Mouse (Mus musculus) heart, postnatal 14 days (tissue): ENCODE measurements around the gene Cwc15. TPM values are rescaled to one million over a fixed set of nuclear protein-coding genes. Genes with fewer than 3 reads are reported as not detected.
"Not testable (repeated sequence)": the region's sequence is repeated elsewhere in the genome, so short reads cannot be mapped to it uniquely, and the experiment has no call there.

Experiments used
- DNase-seq, 2 experiments: peaks; one replicate each; pipeline ENCODE4 v3.0.0; 2021 to 2022
- intact Hi-C: fragments of 180-260 bp; cut with DNase I; formaldehyde crosslinking; loops from one replicate; pipeline ENCODE4 v1.15.1; 2025
- long read RNA-seq, 2 experiments: library from polyadenylated mRNA; stranded (forward); transcript quantifications; one replicate each; pipeline ENCODE4 v2.0.0; 2021
- total RNA-seq, 2 experiments: library from RNA; stranded (reverse); gene quantifications; 2 replicates each; pipeline ENCODE4 v1.2.3; 2021

The Cwc15 gene
- 10 to 100 TPM; 67.3 to 69.4 TPM for total RNA-seq
- long read RNA-seq, experiment 1, transcript Cwc15-201 (7 exons, 1,111 nt): major isoform, 54 of 58 reads
- long read RNA-seq, experiment 1, partial matches to known transcripts: 0 of 58 reads
- long read RNA-seq, experiment 1, other reads (novel, unspliced or antisense): 0 of 58 reads
- long read RNA-seq, experiment 2, transcript Cwc15-201 (7 exons, 1,111 nt): major isoform, 32 of 36 reads
- long read RNA-seq, experiment 2, partial matches to known transcripts: 1 of 36 reads
- long read RNA-seq, experiment 2, other reads (novel, unspliced or antisense): 1 of 36 reads

DNA sequence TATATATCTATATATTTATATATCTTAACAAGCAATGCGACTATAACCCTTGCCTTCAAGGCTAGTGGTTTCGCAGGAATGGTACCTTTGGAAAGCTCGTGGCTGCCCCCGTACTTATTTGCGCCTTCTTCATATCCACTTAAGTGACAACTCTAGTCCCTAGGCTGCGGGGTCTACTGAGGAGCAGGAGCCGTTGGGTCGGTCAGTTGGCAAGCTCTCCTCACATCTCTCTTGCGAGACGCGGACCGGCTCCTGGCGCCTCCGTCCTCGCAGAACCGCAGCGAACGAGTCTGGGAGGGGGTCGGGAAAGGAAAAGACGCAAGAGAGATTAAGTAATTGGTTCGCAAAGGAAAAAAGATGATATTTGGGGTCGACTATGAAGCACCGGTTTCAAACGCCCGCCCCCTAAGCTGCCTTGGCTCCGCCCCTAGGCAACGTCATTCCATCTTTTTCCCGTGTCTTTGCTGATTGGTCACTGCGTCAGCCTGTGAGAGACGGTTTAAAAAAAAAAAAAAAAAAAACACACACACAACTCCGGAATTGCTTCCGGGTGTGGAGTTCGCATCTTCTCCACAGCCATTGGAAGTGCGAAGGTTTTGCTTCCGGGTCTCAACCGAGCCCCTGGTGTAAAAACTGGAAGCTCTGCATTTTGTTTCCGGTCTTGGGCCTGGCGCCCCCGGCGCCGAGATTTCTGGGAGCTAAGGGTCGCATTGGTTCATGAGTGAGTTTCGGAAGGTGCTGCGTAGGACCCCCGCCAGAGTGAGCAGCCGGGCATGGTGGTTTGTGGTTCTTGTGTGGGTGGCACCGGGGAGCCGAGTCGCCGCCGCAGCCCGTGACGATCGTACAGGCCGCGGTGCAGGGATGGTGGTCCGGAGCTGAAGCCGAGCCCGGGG, at the start of gene Cwc15, which contains the start of gene Kdm4d:
Gene Cwc15 (plus strand): TSS at position 595 of the 893 bp plus-strand sequence.
Gene Kdm4d (minus strand): TSS at position 460 of the 893 bp plus-strand sequence.
- intact Hi-C loops: no loop called here
- DNase-seq: peak; percentile 89 to 95

DNA sequence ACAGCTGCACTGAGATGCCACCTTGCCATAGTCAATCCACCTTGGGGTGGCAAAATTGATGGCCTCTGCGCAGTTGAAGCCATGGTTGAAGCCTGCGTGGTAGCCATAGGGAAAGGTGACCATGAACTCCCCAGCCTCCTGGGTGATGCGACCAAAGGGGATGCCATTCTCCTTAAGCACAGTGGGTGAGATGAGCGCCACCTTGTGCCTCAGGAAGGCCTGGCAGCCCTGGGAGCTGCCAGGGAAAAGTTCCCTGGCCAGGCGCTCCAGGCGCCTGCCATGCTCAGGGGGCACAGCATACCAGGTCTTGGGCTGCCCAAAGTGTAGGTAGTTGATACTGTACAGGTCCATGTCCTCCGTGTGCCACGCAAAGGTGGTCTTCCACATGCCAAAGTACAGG, 49.3 kb upstream of the Cwc15 start:
- intact Hi-C loops: not testable (repeated sequence)
- DNase-seq: peak in 1 of 2 experiments; percentile 2

DNA sequence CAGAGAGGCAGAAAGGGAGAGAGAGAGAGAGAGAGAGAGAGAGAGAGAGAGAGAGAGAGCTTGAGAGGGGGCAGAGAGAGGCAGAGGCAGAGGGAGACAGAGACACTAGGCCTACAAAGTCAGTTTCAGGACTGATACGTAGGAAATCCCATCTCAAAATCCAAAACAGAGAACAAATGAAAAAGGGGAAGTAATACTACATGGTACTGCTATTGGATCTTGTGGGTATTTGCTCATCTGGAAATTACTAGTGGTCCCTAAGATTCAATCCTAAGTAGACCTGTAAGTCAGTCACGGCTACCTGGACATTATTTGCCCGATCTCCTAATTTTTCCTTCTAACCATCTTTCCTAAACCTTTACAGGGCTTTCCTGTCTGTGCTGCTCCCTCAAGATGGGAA, 44.1 kb upstream of the Cwc15 start:
- intact Hi-C loops: no loop called here
- no peak for DNase-seq

DNA sequence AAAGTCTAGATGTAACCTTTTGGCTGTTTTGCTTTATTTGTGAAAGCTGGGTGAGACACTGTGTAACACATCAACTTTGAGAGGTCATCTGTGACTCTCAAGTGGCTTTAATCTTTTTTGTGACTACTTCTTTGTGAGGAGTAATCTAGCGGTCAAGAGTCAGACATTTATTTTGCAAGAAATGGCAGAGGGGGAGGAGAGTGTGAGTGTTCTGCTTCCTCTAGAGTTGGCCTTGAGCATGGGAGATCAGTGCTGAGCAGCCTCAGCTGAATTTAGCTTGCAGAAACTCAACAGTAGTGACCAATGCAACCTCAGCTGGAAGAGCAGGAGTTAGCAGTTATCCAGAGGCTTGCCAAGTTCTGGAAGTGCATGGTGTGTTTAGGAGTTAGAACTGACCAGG, 37.9 kb upstream of the Cwc15 start:
- DNase-seq, intact Hi-C loops: not testable (repeated sequence)

DNA sequence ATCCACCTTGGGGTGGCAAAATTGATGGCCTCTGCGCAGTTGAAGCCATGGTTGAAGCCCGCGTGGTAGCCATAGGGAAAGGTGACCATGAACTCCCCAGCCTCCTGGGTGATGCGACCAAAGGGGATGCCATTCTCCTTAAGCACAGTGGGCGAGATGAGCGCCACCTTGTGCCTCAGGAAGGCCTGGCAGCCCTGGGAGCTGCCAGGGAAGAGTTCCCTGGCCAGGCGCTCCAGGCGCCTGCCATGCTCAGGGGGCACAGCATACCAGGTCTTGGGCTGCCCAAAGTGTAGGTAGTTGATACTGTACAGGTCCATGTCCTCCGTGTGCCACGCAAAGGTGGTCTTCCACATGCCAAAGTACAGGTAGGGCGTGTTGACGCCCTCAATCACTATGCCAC, 36.7 kb upstream of the Cwc15 start:
- intact Hi-C loops, DNase-seq: not testable (repeated sequence)

DNA sequence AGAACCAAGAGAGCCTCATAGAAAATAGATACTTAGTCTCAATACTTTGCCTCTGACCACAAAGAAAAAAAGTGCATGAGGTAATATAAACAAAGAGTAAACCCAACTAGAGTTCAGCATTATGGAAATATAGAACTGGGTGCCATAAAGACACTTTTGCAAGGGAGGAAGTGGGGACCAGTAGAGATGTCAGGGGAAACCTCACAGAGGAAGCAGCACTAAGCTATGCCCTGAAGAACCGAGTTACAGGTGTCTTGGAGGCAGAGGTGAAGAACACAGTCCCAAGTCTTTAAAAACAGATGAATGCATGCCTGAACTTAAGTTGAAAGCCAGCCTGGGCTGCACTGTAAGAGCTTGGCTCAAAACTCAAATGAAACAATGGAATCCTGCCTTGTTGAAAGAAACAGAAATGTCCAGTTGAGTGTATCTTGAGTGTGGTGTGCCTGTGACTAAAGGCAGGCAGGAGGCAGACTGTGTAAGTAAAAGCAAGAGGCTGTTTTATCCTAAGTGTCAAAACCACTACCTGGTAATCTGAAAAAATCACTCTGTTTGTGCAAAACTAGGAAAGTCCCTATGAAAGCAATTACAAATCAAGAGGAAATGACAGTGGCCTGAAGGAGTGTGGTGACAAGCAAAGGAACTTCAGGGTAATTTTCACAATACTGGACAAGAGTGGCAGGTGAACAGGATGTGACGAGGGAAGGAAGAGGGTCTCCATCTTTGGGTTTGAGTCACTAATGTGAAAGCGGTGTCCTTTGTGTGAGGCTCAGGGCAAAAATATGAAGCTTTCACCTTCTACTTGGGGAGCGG, 1.3 kb upstream of the Cwc15 start:
- intact Hi-C loops: loop anchor here (5.0 kb wide), 1 partner anchor 117 kb away; the partner anchor contains the start of gene Endod1
- DNase-seq: no peak

DNA sequence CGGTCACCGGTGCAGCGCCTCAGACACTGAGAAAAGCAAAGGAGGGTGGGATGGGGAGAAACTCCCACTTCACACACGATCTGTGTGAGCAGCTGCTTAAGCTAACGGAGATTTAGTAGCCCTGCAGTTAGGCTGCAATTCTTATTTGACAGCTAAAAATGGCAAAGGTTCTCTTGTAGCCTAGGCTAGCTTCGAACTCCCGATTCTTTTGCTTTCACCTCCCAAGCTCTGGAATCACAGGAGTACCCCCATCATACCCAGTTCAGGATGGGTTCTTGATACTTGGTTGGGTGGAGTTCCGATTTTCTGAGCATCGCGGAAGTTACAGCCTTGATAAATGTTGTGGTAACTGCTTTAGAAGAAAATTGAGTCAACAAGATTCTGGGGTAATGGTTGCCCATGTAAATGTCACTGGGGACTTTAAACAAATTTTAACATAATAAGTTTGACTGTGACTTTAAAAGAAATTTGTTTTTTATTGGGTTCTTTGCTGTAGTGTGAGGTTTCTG, 553 bp downstream of the Cwc15 start:
- intact Hi-C loops: no loop called here
- DNase-seq: no peak

DNA sequence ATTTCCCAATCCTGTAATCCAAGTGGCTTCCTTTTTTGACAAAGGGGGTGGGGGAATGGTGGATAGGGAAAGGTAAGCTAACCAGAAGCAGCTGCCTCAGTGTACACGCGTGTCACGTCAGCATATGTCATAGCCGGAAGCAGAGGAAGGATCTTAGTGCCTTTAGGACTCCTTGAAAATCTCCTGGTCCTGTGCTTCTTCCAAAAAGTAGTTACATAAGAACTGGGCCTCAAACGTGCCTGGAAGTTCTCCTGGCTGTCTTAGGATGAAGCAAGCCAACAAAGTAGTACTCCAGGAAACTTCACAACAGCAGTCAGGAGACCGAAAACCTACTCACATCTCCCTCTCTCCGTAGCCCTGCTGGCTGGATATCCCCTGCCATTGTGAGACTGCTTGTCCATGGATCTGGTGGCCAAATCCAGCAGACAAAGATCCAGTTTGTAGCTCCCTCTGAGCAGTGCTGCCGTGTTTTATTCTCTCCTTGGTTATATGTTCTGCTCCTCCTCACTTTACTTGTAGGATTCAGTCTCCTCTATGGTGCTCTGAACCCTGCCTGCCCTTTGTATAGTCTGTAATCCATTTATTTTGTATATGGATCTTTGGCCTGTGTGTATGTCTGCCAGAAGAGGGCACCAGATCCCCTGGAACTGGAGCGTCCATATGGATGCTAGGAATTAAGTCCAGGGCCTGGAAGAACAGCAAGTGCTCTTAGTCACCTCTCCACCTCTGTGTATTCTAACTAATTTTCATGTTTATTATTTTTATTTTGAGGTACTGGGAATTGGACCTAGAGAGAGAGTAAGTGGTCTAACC, 12.4 kb downstream of the Cwc15 start:
- intact Hi-C loops: no loop called here
- peak; percentile 38 to 49 for DNase-seq

DNA sequence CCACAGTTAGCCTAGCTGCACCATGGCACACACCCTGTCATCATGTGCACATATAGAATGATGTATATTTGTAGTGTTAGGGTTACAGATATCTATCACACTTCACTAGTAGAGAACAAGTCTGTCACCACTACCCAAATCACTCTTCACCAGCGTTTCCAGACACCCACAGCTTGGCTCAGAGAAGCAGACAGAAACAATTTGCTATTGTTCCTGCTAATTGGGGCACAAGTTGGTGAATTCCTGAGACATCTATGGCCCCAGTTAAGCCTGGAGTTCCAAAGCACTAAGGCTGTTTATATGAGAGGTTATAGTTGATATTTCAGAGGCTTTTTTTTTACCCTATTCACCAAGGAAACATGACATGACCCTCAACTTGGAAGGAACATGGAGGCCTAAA, 16.9 kb downstream of the Cwc15 start:
- intact Hi-C loops: no loop called here
- DNase-seq: no peak

DNA sequence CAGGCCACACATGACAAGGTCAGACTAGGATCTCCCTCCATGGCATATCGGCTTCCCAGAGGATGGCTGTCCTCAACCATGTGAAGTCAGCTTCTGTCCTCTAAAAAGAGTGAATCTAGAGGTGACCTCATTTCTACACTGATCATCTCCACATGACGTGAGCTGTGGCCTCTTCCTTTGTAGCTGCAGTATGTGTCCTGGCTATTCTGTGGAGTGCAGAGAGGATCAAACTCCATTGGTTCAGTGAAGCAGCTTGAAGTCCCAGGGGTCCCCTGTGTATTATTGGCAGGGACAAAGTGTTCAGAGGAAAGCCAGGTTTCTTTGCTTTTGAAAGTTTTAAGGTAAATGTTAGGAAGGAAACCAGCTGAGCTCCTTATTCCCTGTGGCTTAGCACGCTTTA, 17.7 kb downstream of the Cwc15 start:
- no peak for DNase-seq
- intact Hi-C loops: no loop called here

DNA sequence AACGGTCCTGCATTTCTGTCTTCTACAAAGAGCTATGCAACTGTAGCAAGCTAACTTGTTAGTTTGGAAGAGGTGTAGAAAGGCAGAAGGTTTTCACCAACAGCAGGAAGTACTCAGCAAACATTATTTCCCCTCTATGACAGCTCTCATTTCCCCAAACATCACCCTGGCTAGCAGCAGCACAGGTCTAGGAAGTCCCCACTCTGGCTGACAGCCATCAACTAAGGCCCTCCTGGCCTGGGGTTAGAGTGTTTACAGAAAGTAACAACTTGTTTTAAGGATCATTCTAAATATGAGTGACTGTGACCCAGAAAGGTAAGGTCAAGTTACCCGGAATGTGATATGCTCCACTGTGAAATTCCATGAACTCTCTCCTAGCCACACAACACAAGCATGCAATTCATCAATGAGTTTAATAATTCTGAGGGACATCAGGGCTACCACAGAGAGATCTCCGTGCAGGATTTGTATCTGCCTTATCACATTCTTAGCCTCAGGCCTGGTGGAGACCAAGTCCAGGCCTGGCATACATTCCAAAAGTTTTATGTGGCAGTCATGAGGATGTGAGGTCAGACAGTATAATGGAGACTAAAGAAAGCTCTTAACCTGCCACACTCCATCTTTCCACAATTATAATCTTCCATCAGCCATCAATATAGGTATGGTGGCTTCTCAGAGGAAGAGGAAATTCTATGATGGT, 20.7 kb downstream of the Cwc15 start:
- no peak for DNase-seq
- intact Hi-C loops: loop anchor here (5.0 kb wide), 1 partner anchor 241 kb away; no protein-coding TSS in a partner anchor

DNA sequence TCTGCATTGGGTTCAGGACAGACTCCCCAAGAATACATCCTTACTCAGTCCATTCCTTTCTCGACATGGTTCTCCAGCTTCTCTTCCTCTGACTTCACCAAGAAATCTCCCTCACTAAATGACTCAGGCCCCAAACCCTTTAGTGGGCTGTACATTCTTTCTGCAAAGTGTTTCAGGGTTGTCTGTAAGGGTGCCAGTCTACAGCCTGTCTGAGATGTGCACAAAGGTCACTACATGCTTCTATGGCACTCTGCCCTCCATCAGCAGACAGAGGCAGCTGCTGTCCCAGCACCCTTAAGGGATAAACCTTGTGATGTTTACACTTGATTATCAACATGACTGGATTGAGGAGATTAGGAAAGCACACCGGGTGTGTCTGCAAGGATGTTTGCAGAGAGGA, 21.3 kb downstream of the Cwc15 start:
- no peak for DNase-seq
- intact Hi-C loops: loop anchor here (5.0 kb wide), 1 partner anchor 241 kb away; no protein-coding TSS in a partner anchor

DNA sequence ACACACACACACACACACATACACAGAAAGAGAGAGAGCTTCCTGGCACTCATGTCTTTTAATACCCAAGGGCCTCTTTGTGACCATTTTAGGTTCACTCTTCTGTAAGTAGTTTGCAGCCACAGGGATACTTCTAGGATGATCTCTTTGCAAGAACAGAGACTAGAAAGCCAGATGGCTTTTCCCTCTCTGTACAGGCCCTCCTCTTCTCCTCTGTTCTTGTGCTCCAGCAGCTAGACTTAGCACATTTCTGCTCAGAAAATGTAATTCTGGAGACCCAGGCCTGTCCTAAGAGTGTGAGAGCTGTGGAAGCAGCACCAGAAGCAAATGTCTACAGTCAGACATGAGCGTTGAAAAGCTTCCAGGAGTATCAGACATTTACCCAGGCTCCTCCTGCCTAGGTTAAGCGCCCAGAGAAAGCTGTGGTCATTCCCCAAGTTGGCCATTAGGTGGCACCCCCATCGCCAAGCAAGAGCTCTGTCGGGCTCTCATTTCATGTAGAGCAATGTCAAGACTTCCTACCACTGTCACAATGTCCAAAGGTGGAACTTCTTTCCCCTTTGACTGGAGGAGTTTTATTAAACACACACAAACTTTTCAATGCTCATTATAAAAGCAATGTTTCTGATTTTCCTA, 23.1 kb downstream of the Cwc15 start:
- DNase-seq: peak; percentile 81 to 88
- intact Hi-C loops: loop anchor here (1.0 to 5.0 kb wide), 2 partner anchors 176 to 239 kb away; no protein-coding TSS in a partner anchor

DNA sequence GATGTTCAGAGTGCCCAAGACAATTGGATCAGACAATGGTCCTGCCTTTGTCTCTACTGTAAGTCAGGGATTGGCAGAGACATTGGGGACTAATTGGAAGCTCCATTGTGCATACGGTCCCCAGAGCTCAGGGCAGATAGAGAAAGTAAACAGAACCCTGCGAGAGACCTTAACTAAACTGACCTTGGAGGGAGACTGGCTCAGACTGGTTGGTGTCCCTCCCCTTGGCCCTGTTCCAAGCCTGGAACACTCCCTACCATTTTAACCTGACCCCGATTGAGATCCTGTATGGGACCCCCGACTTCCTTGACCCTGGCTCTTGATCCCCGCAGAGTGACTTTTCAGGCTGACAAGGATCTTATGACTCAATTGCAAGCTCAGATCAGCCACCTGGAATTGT, 29.6 kb downstream of the Cwc15 start:
- intact Hi-C loops: no loop called here
- DNase-seq: no peak

DNA sequence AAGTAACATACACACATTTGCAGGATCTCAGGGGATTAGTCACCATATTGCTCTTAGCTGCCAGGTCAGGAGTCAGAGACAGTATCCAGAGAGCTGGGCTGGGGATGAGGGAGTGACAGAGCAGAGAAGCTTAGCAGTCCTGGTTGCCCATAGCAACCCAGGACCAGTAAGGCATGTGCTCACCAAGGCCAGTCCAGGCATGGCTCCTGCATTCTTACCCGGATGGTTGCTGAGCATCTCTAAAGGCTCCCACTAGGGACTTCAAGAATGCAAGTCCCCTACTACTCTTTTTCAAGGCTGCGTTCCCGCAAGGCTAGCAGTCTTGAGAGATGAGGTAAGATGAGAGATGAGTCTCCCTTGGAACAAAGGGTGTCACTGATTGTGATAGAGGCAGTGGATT, 31.9 kb downstream of the Cwc15 start:
- intact Hi-C loops: no loop called here
- no peak for DNase-seq

DNA sequence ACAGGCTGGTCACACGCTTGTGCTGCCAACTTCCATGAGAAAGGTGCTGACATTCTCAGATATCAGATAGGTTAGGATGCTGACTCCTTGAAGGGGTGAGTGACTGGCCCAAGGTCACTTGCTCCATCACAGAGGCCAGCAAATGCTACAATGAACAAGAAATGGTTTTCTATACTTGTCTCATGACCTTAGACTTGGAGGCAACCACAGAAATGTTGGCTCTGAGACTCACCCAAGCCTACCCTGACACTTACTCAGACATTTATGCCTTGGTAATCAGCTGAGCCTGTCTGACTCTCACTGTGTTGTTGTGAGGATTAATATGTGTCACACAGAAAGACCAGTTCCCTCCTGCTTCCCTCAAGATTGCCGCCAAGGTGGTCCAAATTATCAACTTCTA, 33.2 kb downstream of the Cwc15 start:
- DNase-seq: no peak
- intact Hi-C loops: no loop called here

DNA sequence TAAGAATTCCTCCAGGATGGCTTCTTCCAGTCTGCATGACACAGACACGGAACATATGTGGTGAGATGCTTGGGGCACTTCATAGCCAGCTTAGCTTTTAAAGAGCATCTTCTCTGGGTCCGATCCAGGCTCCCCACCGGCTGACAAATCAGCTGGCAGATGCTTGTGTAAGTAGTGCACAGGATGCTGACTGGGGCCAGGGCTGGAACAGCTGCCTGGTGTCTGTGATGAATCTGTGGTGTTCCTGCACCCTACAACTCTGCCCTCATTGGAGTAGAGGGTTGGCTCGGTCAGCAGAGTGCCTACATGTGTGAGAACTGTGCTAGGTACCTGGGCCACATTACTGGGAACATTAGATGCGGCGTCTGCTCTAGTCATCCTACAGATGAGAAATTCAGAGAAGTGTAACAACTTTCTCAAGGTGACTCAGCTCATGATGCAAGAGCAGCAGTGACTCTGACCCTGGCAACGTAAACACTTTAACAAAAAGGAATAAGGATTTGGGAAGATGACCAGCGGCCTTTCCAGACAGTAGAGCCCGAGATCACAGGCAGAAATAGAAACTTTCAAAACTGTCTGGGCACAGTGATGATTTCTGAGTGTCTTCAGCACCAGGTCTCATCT, 34.5 kb downstream of the Cwc15 start:
- DNase-seq: no peak
- intact Hi-C loops: no loop called here
